Mouse (Mus musculus) myocyte (in vitro differentiated cells): ENCODE results near the gene 1700123O20Rik. TPM values are rescaled to one million over a fixed set of nuclear protein-coding genes. Genes with fewer than 3 reads are reported as not detected.

Experiments used
- H3K27me3 ChIP-seq: one replicate; pipeline ENCODE4 v1.6.1; 2011; ENCODE audit not compliant: control insufficient read depth, insufficient read depth, insufficient read length
- H3K36me3 ChIP-seq: one replicate; pipeline ENCODE4 v1.6.1; 2011; ENCODE audit not compliant: control insufficient read depth, insufficient read depth
- H3K4me2 ChIP-seq: one replicate; pipeline ENCODE4 v1.6.1; 2011; ENCODE audit warnings: low read depth, control low read depth
- H3K4me3 ChIP-seq: one replicate; pipeline ENCODE4 v1.5.1; 2011; ENCODE audit warnings: mild to moderate bottlenecking, control low read depth, moderate library complexity
- H3K79me2 ChIP-seq: one replicate; pipeline ENCODE4 v1.6.1; 2011; ENCODE audit not compliant: control insufficient read depth, insufficient read depth
- H3ac ChIP-seq: one replicate; pipeline ENCODE4 v1.6.1; 2011; ENCODE audit not compliant: control insufficient read depth, insufficient read length
- CEBPB ChIP-seq: IDR thresholded peaks from 2 replicates; pipeline ENCODE4 v1.6.1; 2011; ENCODE audit warnings: mild to moderate bottlenecking, moderate library complexity; ENCODE audit not compliant: poor library complexity, insufficient read depth, severe bottlenecking
- E2F4 ChIP-seq: IDR thresholded peaks from one replicate; pipeline ENCODE4 v1.6.1; 2011; ENCODE audit warnings: mild to moderate bottlenecking, control low read depth, moderate library complexity; ENCODE audit not compliant: insufficient read depth
- MAX ChIP-seq: IDR thresholded peaks from one replicate; pipeline ENCODE4 v1.6.1; 2011; ENCODE audit warnings: low read depth, mild to moderate bottlenecking, control low read depth
- MYOD1 ChIP-seq, 3 experiments: IDR thresholded peaks; one replicate each; pipeline ENCODE4 v1.6.1; 2011; ENCODE audit warnings: control low read depth in 2 of 3, low read depth in 2 of 3, mild to moderate bottlenecking in 2 of 3, moderate library complexity in 1 of 3; ENCODE audit not compliant: insufficient read length in 2 of 3, control insufficient read depth in 1 of 3
- MYOG ChIP-seq, 3 experiments: IDR thresholded peaks; one replicate each; pipeline ENCODE4 v1.6.1; 2011; ENCODE audit warnings: control low read depth in 2 of 3, low read depth in 2 of 3, mild to moderate bottlenecking in 2 of 3; ENCODE audit not compliant: insufficient read length in 2 of 3, control insufficient read depth in 1 of 3, insufficient read depth in 1 of 3
- POLR2A ChIP-seq: IDR thresholded peaks from one replicate; pipeline ENCODE4 v1.6.1; 2011; ENCODE audit warnings: low read depth, mild to moderate bottlenecking, control low read depth, moderate library complexity; ENCODE audit not compliant: insufficient read length
- POLR2AphosphoS2 ChIP-seq: IDR thresholded peaks from one replicate; pipeline ENCODE4 v1.6.1; 2011; ENCODE audit warnings: low read depth, control low read depth; ENCODE audit not compliant: insufficient read length
- REST ChIP-seq: IDR thresholded peaks from one replicate; pipeline ENCODE4 v1.6.1; 2011; ENCODE audit warnings: mild to moderate bottlenecking, control low read depth, moderate library complexity; ENCODE audit not compliant: insufficient read depth, insufficient read length
- SRF ChIP-seq: IDR thresholded peaks from one replicate; pipeline ENCODE4 v1.6.1; 2011; ENCODE audit warnings: low read depth; ENCODE audit not compliant: control insufficient read depth, insufficient read length
- TCF12 ChIP-seq: IDR thresholded peaks from one replicate; pipeline ENCODE4 v1.6.1; 2011; ENCODE audit warnings: mild to moderate bottlenecking, control low read depth; ENCODE audit not compliant: poor library complexity, insufficient read depth, severe bottlenecking
- TCF3 ChIP-seq: IDR thresholded peaks from one replicate; pipeline ENCODE4 v1.6.1; 2011; ENCODE audit warnings: low read depth, control low read depth; ENCODE audit not compliant: insufficient read length
- USF1 ChIP-seq: IDR thresholded peaks from one replicate; pipeline ENCODE4 v1.6.1; 2011; ENCODE audit warnings: low read depth, mild to moderate bottlenecking, control low read depth, moderate library complexity
- polyA plus RNA-seq: library from polyadenylated mRNA; unstranded; fragments of >200 nt; fragmentation: generic; extraction: Trizol; gene quantifications from one replicate; pipeline ENCODE4 v1.2.1, GENCODE M21; 2012; ENCODE audit warnings: missing spikeins

The 1700123O20Rik gene
- polyA plus RNA-seq, 1 experiment, result 36.3 TPM

GRCm38 (mm10) chr14:54701298-54701697 lies 15.3 kb downstream of the 1700123O20Rik start:
- H3K4me3 ChIP-seq, result no peak overlapping the region
- H3K27me3 ChIP-seq, result peaks cover 22% of the 10 kb centered on the region
- TF ChIP-seq MAX, result no peak
- TF ChIP-seq CEBPB, result no peak
- TF ChIP-seq MYOG (IDR thresholded peaks at IDR 0.05; ENCODE audit: control insufficient read depth in 1 of 3, insufficient read depth in 1 of 3, insufficient read length in 2 of 3, low read depth in 2 of 3), result no peak
- TF ChIP-seq USF1, result no peak
- no peak for TF ChIP-seq MYOD1 (IDR thresholded peaks at IDR 0.05; ENCODE audit: control insufficient read depth in 1 of 3, insufficient read length in 2 of 3, low read depth in 2 of 3)
- TF ChIP-seq POLR2AphosphoS2, result no peak
- TF ChIP-seq E2F4, result no peak
- no peak for TF ChIP-seq SRF
- TF ChIP-seq REST, result no peak
- TF ChIP-seq TCF12, result no peak
- TF ChIP-seq TCF3, result no peak
- TF ChIP-seq POLR2A, result no peak
- H3K4me2 ChIP-seq, result no peak overlapping the region
- H3K79me2 ChIP-seq, result no peaks in the 10 kb centered on the region
- no peaks in the 10 kb centered on the region for H3K36me3 ChIP-seq
- H3ac ChIP-seq, result no peak overlapping the region

GRCm38 (mm10) chr14:54703207-54703606 lies 17.2 kb downstream of the 1700123O20Rik start:
- H3K4me2 ChIP-seq, result no peak overlapping the region
- H3K36me3 ChIP-seq, result no peaks in the 10 kb centered on the region
- H3K4me3 ChIP-seq, result no peak overlapping the region
- TF ChIP-seq TCF3, result no peak
- TF ChIP-seq MYOD1 (IDR thresholded peaks at IDR 0.05; ENCODE audit: control insufficient read depth in 1 of 3, insufficient read length in 2 of 3, low read depth in 2 of 3), result no peak
- no peak for TF ChIP-seq REST
- TF ChIP-seq SRF, result no peak
- no peak for TF ChIP-seq MAX
- no peak for TF ChIP-seq USF1
- TF ChIP-seq CEBPB, result no peak
- no peak for TF ChIP-seq MYOG (IDR thresholded peaks at IDR 0.05; ENCODE audit: control insufficient read depth in 1 of 3, insufficient read depth in 1 of 3, insufficient read length in 2 of 3, low read depth in 2 of 3)
- no peak for TF ChIP-seq E2F4
- no peak for TF ChIP-seq POLR2A
- no peak for TF ChIP-seq POLR2AphosphoS2
- TF ChIP-seq TCF12, result no peak
- H3K79me2 ChIP-seq, result no peaks in the 10 kb centered on the region
- no peak overlapping the region for H3ac ChIP-seq
- H3K27me3 ChIP-seq, result peaks cover 34% of the 10 kb centered on the region

- Histone ChIP-seq H3K36me3 (no peaks in the 10 kb centered on the region), H3ac (no peak overlapping the region), H3K4me3 (no peak overlapping the region), H3K27me3 (peaks cover 57% of the 10 kb centered on the region), H3K4me2 (no peak overlapping the region), H3K79me2 (no peaks in the 10 kb centered on the region)
- no peak for TF ChIP-seq CEBPB
- TF ChIP-seq SRF, result no peak
- TF ChIP-seq MYOG (IDR thresholded peaks at IDR 0.05; ENCODE audit: control insufficient read depth in 1 of 3, insufficient read depth in 1 of 3, insufficient read length in 2 of 3, low read depth in 2 of 3), result no peak
- TF ChIP-seq E2F4, result no peak
Observed at GRCm38 (mm10) chr14:54705844-54706243, 19.8 kb downstream of the 1700123O20Rik start.

GRCm38 (mm10) chr14:54706589-54707320 lies 20.7 kb downstream of the 1700123O20Rik start:
- H3K79me2 ChIP-seq, result no peaks in the 10 kb centered on the region
- no peaks in the 10 kb centered on the region for H3K36me3 ChIP-seq
- no peak overlapping the region for H3K4me2 ChIP-seq
- TF ChIP-seq TCF3 (no peak), MYOD1 (IDR thresholded peaks at IDR 0.05; ENCODE audit: control insufficient read depth in 1 of 3, insufficient read length in 2 of 3, low read depth in 2 of 3) (no peak), REST (no peak), E2F4 (no peak), SRF (no peak), TCF12 (no peak), POLR2A (no peak), USF1 (no peak), CEBPB (no peak), POLR2AphosphoS2 (no peak), MYOG (IDR thresholded peaks at IDR 0.05; ENCODE audit: control insufficient read depth in 1 of 3, insufficient read depth in 1 of 3, insufficient read length in 2 of 3, low read depth in 2 of 3) (no peak)
- no peak overlapping the region for H3ac ChIP-seq
- no peak overlapping the region for H3K4me3 ChIP-seq
- H3K27me3 ChIP-seq, result peaks cover 66% of the 10 kb centered on the region

GRCm38 (mm10) chr14:54709054-54709453 lies 23.0 kb downstream of the 1700123O20Rik start:
- Histone ChIP-seq H3K4me2 (no peak overlapping the region), H3K36me3 (no peaks in the 10 kb centered on the region), H3K27me3 (peaks cover 59% of the 10 kb centered on the region), H3K79me2 (no peaks in the 10 kb centered on the region), H3K4me3 (no peak overlapping the region), H3ac (no peak overlapping the region)
- no peak for TF ChIP-seq USF1
- no peak for TF ChIP-seq CEBPB
- no peak for TF ChIP-seq TCF12
- TF ChIP-seq E2F4, result no peak
- no peak for TF ChIP-seq SRF
- TF ChIP-seq MAX, result no peak
- TF ChIP-seq MYOG (IDR thresholded peaks at IDR 0.05; ENCODE audit: control insufficient read depth in 1 of 3, insufficient read depth in 1 of 3, insufficient read length in 2 of 3, low read depth in 2 of 3), result no peak
- TF ChIP-seq POLR2AphosphoS2, result no peak
- no peak for TF ChIP-seq POLR2A
- no peak for TF ChIP-seq REST
- no peak for TF ChIP-seq MYOD1 (IDR thresholded peaks at IDR 0.05; ENCODE audit: control insufficient read depth in 1 of 3, insufficient read length in 2 of 3, low read depth in 2 of 3)
- TF ChIP-seq TCF3, result no peak
